Mouse (Mus musculus) gonadal fat pad, adult 2 months (tissue): ENCODE data around the gene Gm3629. TPM values are rescaled to one million over a fixed set of nuclear protein-coding genes. Genes with fewer than 3 reads are reported as not detected.
"Not testable (repeated sequence)": the region's sequence is repeated elsewhere in the genome, so short reads cannot be mapped to it uniquely, and the experiment has no call there.

Source experiments
- DNase-seq: peaks from one replicate; pipeline ENCODE4 v3.0.0-alpha.2; 2012; ENCODE audit warnings: low read depth
- polyA plus RNA-seq: library from polyadenylated mRNA; depleted of rRNA; stranded (reverse); fragments of >200 nt; gene quantifications from 2 replicates; pipeline ENCODE4 v1.2.3, GENCODE M21; 2012; rRNA removed

Gene Gm3629
- polyA plus RNA-seq = 0.15 and 0.38 TPM in 2 replicates

DNA sequence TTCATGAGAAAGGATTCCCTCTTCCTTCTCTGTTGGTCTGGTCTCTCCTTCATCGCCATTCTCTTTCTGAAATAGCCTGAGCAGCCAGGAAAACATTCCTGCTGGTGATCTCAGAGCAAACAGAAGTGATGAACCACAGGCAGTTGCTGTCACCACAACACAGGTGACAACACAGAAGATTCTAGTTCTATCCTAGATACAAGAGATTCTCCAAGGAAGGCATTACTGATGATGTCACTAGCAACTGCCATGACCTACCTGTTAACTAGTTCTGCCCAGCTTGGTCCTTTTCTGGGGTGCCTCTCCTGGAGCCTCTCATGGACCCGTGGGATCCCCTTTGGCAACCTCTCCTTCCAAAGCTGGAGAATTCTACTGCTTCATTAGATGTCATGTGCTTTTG, at the start of gene Gm3629:
Gm3629 (minus strand) TSS at position 101 of the 400 bp plus-strand sequence.
- DNase-seq = not testable (repeated sequence)

DNA sequence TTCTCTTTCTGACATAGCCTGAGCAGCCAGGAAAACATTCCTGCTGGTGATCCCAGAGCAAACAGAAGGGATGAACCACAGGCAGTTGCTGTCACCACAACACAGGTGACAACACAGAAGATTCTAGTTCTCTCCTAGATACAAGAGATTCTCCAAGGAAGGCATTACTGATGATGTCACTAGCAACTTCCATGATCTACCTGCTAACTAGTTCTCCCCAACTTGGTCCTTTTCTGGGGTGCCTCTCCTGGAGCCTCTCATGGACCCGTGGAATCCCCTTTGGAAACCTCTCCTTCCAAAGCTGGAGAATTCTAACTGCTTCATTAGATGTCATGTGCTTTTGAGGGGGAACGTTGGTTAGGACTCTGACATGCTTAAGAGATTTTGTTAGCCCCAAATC, 31.9 kb upstream of the Gm3629 start, which contains the start of gene Gm3460:
Gm3460 (minus strand) TSS at position 101 of the 400 bp plus-strand sequence.
- not testable (repeated sequence) for DNase-seq

DNA sequence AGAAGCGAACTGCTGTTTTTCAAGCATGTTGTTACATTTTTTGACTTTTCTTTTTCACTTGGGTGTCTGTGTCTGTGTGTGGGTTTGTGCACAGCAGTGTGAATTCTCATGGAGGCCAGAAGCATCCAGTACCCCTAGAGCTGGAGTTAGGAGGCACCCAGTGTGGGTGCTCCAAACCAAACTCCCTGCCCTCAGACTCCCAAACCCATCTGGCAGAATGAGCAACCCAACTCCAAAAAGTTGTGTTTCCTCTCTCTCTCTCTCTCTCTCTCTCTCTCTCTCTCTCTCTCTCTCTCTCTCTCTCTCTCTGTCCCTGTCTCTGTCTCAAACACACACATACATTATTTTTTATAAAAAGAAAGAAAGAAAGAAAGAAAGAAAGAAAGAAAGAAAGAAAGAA, 16.0 kb upstream of the Gm3629 start:
- DNase-seq = not testable (repeated sequence)

DNA sequence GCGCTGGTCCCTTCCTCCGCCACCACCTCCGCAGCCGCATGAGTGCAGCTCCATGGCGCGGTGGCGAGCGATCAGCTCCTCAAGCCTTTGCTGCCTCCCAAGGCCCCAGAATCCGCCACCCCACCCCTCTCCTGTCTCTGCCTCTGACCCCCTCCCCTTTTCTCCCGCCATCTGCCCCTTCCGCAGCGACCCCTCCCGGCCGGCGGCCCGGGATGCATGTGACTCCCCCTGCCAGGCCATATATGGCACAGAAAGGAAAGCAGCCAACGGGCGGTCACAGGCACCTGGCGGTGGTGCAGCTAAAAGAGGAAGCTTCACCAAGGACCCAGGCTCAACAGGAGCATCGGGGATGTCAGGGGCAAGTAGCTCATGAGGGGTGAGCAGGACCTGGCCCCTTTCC, 14.6 kb upstream of the Gm3629 start:
- DNase-seq = not testable (repeated sequence)

DNA sequence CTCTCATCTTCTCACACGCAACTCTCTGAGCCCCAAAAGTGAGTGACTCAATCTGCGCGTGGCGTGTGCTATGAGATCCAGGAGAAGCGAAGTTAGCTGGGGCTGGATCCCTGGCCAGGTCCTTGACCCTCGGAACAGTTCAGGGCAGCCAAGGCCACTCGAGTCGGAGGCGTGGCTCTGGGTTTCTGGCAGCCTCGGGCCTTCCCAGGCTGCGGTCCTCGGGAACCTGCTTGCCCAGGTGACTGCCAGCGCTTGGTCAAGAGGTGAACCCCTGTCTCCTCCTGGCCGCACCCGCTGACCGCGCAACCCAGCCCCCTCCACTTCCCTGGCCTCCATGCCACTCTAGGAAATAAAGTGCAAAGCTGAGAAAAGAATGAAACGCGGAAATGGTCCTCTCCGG, 14.1 kb upstream of the Gm3629 start:
- not testable (repeated sequence) for DNase-seq

DNA sequence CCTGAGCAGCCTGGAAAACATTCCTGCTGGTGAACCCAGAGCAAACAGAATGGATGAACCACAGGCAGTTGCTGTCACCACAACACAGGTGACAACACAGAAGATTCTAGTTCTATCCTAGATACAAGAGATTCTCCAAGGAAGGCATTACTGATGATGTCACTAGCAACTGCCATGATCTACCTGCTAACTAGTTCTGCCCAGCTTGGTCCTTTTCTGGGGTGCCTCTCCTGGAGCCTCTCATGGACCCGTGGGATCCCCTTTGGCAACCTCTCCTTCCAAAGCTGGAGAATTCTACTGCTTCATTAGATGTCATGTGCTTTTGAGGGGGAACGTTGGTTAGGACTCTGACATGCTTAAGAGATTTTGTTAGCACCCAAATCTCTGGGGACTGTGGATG, 53.2 kb downstream of the Gm3629 start, which contains the start of gene Gm8356:
Gm8356 (minus strand) TSS at position 101 of the 400 bp plus-strand sequence.
- DNase-seq = not testable (repeated sequence)

Other genes with a start within 250 kb of the Gm3629 start
- not detected in 2 replicates for gene Gm3618, start 246.9 kb downstream of the Gm3629 start, polyA plus RNA-seq
- gene Gm16440, start 200.3 kb downstream of the Gm3629 start, polyA plus RNA-seq = not detected in 2 replicates
- 1.7 and 2.3 TPM in 2 replicates for gene Gm3591, start 178.1 kb downstream of the Gm3629 start, polyA plus RNA-seq
- not detected in 2 replicates for gene Gm3594, start 146.0 kb downstream of the Gm3629 start, polyA plus RNA-seq
- not detected in 2 replicates for gene Gm8356, start 53.3 kb downstream of the Gm3629 start, polyA plus RNA-seq
- not detected in 2 replicates for gene Gm3460, start 31.8 kb upstream of the Gm3629 start, polyA plus RNA-seq
- gene Gm10251, start 93.6 kb upstream of the Gm3629 start, polyA plus RNA-seq = not detected in 2 replicates
- gene Gm8050, start 129.6 kb upstream of the Gm3629 start, polyA plus RNA-seq = 0.09 TPM in 1 of 2 replicates, not detected in the other
- gene Gm3636, start 151.7 kb upstream of the Gm3629 start, polyA plus RNA-seq = 0.66 and 0.92 TPM in 2 replicates
- not detected in 2 replicates for gene Gm8362, start 183.8 kb upstream of the Gm3629 start, polyA plus RNA-seq
- gene Gm3642, start 249.7 kb upstream of the Gm3629 start, polyA plus RNA-seq = not detected in 2 replicates